Mouse (Mus musculus) heart, adult 2 months (tissue): ENCODE data around the gene Plekha5.

Experiments
- CTCF ChIP-seq: fragments of 200-600 bp; IDR thresholded peaks from 2 replicates; pipeline ENCODE4 v1.8.1; 2022; ENCODE audit warnings: antibody characterized with exemption, mild to moderate bottlenecking, moderate library complexity
- EP300 ChIP-seq: fragments of 200-500 bp; IDR thresholded peaks from 2 replicates; pipeline ENCODE4 v1.6.1; 2011; ENCODE audit warnings: low read depth, low read length, control low read depth; ENCODE audit not compliant: insufficient read depth
- POLR2A ChIP-seq: fragments of 200-500 bp; IDR thresholded peaks from 2 replicates; pipeline ENCODE4 v1.6.1; 2011; ENCODE audit warnings: mild to moderate bottlenecking, low read depth, low read length, control low read depth; ENCODE audit not compliant: insufficient read depth

DNA sequence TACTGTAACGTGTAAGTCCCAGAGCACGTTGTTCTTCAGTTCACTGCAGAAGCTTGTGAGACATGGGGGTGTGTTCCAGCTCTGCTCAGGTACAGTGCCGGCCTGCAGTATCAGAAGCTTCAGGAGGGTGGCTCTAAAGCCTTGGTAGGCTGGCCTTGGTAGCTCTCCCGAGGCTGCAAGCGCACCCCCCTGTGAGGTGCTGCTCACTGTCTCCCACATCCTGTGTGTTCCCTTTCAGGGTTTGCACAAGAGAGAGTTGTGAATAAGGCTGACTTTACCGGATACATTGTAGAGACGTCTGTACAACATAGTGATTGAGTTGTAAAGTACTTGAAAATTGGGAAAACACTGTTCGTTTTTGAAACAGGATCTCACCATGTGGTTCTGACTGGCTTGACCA is 122.2 kb downstream of the Plekha5 start:
- TF ChIP-seq CTCF (no peak), POLR2A (no peak), EP300 (no peak)
